Mouse (Mus musculus) embryo, embryonic 9.5 days (tissue): ENCODE data around the gene Map3k11.

Experiments
- DNase-seq: peaks from one replicate; pipeline ENCODE4 v3.0.0-alpha.2; 2017; ENCODE audit errors: extremely low spot score

The Map3k11 gene

GRCm38 (mm10) chr19:5731264-5731978 is 42.9 kb downstream of the Map3k11 start:
- DNase-seq = peak; percentile 96

DNA sequence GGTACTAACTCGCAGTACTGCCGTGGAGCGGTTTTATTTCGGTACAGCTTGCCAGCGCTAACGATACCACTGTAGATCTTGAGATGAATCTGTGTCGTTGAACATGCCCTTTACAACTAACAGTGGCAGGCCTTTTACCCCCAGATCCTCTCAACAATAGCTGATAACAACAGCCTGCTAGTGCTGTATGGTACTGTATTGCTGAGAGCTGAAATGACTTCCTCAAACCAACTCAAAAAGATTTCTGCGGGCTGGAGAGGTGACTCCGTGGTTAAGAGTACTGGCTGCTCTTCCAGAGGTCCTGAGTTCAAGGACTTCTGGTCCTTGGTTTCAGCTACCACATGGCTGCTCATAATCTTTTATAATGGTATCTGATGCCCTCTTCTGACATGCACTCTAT is 45.8 kb downstream of the Map3k11 start:
- DNase-seq = no peak

- DNase-seq = no peak
These were observed 50.9 kb downstream of the Map3k11 start for GRCm38 (mm10) chr19:5739446-5739845.

DNA sequence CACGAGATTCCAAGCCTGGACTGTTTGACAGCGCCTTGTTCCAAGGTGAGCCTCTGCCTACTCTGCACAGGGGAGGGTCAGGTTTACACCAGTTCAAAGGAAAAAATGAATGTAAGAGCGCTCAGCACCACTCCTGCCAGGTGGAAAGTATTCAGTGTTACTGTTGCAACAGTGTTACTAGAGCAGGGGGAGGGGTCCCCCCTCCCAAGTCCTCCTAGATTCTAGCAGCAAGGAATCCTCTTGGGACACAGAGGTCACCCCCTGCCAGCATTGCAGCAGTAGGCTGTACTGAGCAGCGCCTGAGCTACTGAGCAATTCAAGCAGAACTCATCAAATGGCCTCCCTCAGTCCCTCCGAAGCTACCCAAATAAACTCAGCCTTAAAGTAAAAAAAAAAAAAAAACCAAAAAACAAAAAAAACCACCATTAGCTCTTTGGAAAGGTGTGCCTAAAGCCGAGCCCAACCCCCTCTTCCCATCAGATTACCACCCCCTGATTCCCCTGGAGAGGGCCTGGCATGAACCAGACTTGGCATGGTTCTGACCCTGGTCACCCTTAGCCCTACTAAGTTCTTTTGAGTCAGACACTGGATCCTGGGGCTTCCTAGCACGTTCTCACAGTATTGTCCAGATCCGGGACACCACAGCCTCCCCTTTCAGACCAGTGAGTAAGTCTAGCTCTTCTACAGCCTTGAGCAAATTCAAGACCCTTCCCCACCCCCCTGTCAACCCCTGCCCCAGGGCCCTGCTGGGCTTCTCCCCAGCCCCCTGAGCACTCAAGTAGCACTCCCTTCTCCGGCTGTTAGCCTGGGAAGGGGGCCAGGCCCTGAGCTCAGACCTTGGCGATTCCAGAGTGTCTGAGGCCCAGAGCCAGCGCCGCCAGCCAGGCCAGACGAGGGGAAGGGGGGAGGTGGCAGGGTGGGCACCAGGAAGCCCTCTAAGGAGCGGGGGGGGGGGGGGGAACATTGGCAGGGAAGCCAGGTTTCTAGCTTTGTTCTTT is 52.1 kb downstream of the Map3k11 start, which contains the start of gene Ltbp3:
TSS of gene Ltbp3 (plus strand) at position 585 of the 998 bp plus-strand sequence.
- no peak for DNase-seq

- peak; percentile 66 for DNase-seq
These were observed 53.2 kb downstream of the Map3k11 start for GRCm38 (mm10) chr19:5741641-5742240.

GRCm38 (mm10) chr19:5742241-5742641 is 53.7 kb downstream of the Map3k11 start:
- peak; percentile 57 for DNase-seq

GRCm38 (mm10) chr19:5743576-5743975 is 55.0 kb downstream of the Map3k11 start:
- no peak for DNase-seq

DNA sequence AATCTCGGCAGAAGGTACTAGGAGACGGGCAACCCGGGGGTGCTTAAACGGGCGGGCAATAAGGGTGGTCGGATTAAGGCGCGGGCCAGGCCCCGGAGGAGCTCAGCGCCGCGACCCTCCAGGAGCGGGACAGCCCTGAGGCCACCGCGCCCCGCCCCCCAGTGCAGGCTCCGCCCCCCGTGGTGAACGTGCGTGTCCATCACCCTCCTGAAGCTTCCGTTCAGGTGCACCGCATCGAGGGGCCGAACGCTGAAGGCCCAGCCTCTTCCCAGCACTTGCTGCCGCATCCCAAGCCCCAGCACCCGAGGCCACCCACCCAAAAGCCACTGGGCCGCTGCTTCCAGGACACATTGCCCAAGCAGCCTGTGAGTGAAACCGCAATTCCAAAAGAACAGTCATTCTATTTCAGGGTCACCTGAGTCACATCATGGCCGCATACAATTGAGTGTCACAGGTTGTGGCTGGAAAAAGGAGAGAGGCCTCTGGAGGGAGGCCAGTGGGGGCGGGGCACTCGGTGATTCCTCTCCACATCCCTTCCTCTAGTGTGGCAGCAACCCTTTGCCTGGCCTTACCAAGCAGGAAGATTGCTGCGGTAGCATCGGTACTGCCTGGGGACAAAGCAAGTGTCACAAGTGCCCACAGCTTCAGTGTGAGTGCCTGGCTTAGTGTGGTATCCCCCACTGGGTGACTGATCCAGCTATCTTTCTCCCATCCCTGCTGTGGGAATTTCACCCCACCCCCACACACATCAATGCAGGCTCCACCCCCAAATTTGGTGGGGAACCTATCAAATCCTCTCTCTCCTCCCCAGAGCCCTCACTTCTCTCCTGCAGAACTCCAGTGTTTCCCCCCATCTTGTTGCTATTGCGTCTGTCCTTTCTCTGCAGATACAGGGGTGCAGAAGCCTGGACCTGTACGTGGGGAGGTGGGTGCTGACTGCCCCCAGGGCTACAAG is 57.5 kb downstream of the Map3k11 start:
- DNase-seq = no peak

- peak; percentile 65 for DNase-seq
These were observed 58.4 kb downstream of the Map3k11 start for GRCm38 (mm10) chr19:5746907-5747363.

DNA sequence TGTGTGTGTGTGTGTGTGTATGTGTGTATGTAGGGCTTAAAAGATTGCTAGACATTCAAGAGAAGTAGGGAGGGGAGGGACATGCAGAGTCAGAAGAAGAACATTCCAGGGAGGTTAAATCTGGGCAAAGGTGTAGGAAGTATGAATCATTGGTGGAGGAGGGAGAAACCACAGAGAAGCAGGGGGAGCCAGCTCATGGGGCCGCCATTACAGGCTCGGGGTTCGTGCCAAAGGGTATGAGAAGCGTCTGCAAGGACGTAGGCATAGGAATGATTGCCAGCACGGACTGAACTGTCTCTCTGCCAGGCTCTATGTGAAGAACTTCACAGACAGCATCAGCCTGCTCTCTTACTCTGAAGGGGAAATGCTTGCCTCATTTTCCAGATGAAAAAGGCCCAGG is 60.9 kb downstream of the Map3k11 start:
- no peak for DNase-seq

- DNase-seq = no peak
These were observed 62.4 kb downstream of the Map3k11 start for GRCm38 (mm10) chr19:5750951-5751350.

DNA sequence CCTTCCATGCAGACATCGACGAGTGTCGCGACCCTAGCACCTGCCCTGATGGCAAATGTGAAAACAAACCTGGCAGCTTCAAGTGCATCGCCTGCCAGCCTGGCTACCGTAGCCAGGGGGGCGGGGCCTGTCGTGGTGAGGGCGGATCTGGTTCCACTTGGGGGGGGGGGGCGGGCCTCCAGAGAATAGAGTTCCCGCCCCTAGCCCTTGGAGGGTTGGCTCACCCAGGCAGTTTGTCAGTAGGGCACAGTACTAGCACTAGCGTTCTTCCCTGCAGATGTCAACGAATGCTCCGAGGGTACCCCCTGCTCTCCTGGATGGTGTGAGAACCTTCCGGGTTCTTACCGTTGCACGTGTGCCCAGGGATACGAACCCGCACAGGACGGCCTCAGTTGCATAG is 63.2 kb downstream of the Map3k11 start:
- peak; percentile 30 for DNase-seq
